Mouse (Mus musculus): Measurements from ENCODE around the gene Trappc3.
A peak's percentile ranks its signal among the peaks of the same experiment; 100 is the strongest.

Gene Trappc3

GRCm38 (mm10) chr4:126309922-126310309, 47.8 kb downstream of the Trappc3 start:
- DNase-seq (ENCODE audit: inconsistent age in 2 of 2, low spot score in 1 of 2), result peak; percentile 83 to 95

GRCm38 (mm10) chr4:126310344-126310743, 48.2 kb downstream of the Trappc3 start:
- no peak for DNase-seq (ENCODE audit: inconsistent age in 2 of 2, low spot score in 1 of 2)

- DNase-seq (ENCODE audit: inconsistent age in 2 of 2, low spot score in 1 of 2), result no peak
Measured at GRCm38 (mm10) chr4:126311566-126312200, 49.6 kb downstream of the Trappc3 start.

- no peak for DNase-seq (ENCODE audit: inconsistent age in 2 of 2, low spot score in 1 of 2)
Measured at GRCm38 (mm10) chr4:126313202-126313601, 51.1 kb downstream of the Trappc3 start.

- no peak for DNase-seq (ENCODE audit: inconsistent age in 2 of 2, low spot score in 1 of 2)
Measured at GRCm38 (mm10) chr4:126314393-126314792, 52.3 kb downstream of the Trappc3 start.

GRCm38 (mm10) chr4:126315931-126316330, 53.8 kb downstream of the Trappc3 start:
- no peak for DNase-seq (ENCODE audit: inconsistent age in 2 of 2, low spot score in 1 of 2)

GRCm38 (mm10) chr4:126316443-126317040, 54.4 kb downstream of the Trappc3 start:
- DNase-seq (ENCODE audit: inconsistent age in 2 of 2, low spot score in 1 of 2), result no peak

- peak in 1 of 2 experiments; percentile 24 for DNase-seq (ENCODE audit: inconsistent age in 2 of 2, low spot score in 1 of 2)
Measured at GRCm38 (mm10) chr4:126319806-126320205, 57.7 kb downstream of the Trappc3 start.

- DNase-seq (ENCODE audit: inconsistent age in 2 of 2, low spot score in 1 of 2), result peak; percentile 97 to 100
Measured at GRCm38 (mm10) chr4:126321111-126321853, 59.2 kb downstream of the Trappc3 start, which contains the start of gene Adprhl2. TSS of gene Adprhl2 (minus strand) at chr4:126321703.

- peak in 1 of 2 experiments; percentile 35 for DNase-seq (ENCODE audit: inconsistent age in 2 of 2, low spot score in 1 of 2)
Measured at GRCm38 (mm10) chr4:126321854-126322511, 59.9 kb downstream of the Trappc3 start.

GRCm38 (mm10) chr4:126322646-126323045, 60.5 kb downstream of the Trappc3 start:
- peak in 1 of 2 experiments; percentile 31 for DNase-seq (ENCODE audit: inconsistent age in 2 of 2, low spot score in 1 of 2)

GRCm38 (mm10) chr4:126324861-126325260, 62.7 kb downstream of the Trappc3 start:
- peak in 1 of 2 experiments; percentile 20 for DNase-seq (ENCODE audit: inconsistent age in 2 of 2, low spot score in 1 of 2)

- DNase-seq (ENCODE audit: inconsistent age in 2 of 2, low spot score in 1 of 2), result peak in 1 of 2 experiments; percentile 43
Measured at GRCm38 (mm10) chr4:126325281-126325861, 63.2 kb downstream of the Trappc3 start, which contains the start of gene Tekt2. TSS of gene Tekt2 (minus strand) at chr4:126325688.

Measured in adrenal gland, adult (tissue).